Mouse (Mus musculus) erythroblast, embryonic 14.5 days (primary cell): ENCODE data around the gene Mtrex. TPM values are rescaled to one million over a fixed set of nuclear protein-coding genes. Genes with fewer than 3 reads are reported as not detected.
A peak's percentile ranks its signal among the peaks of the same experiment; 100 is the strongest.

Experiments used
- H3K27me3 ChIP-seq: 2 replicates; pipeline ENCODE4 v1.6.1; 2012; ENCODE audit warnings: inconsistent platforms; ENCODE audit not compliant: control insufficient read depth
- H3K36me3 ChIP-seq: 2 replicates; pipeline ENCODE4 v1.6.1; 2012; ENCODE audit warnings: mild to moderate bottlenecking, inconsistent platforms; ENCODE audit not compliant: control insufficient read depth
- H3K4me1 ChIP-seq: 2 replicates; pipeline ENCODE4 v1.6.1; 2012; ENCODE audit warnings: inconsistent platforms; ENCODE audit not compliant: control insufficient read depth
- H3K4me3 ChIP-seq: replicated peaks from 2 replicates; pipeline ENCODE3; 2012; ENCODE audit warnings: moderate library complexity, mild to moderate bottlenecking, inconsistent platforms
- H3K9me3 ChIP-seq: 2 replicates; pipeline ENCODE4 v1.6.1; 2012; ENCODE audit warnings: low read length, inconsistent platforms, mixed read lengths; ENCODE audit not compliant: control insufficient read depth
- GATA1 ChIP-seq: IDR thresholded peaks from 2 replicates; pipeline ENCODE4 v1.6.1; 2012; ENCODE audit warnings: low read length, inconsistent platforms, mixed read lengths
- TAL1 ChIP-seq: IDR thresholded peaks from 3 replicates; pipeline ENCODE4 v1.6.1; 2012; ENCODE audit warnings: low read length, inconsistent platforms, mixed read lengths
- polyA plus RNA-seq: library from polyadenylated mRNA; stranded (reverse); fragments of >175 nt; gene quantifications from 2 replicates; pipeline ENCODE4 v1.2.3, GENCODE M21; 2012

The Mtrex gene
- 0.34 TPM in 2 replicates for polyA plus RNA-seq

- Histone ChIP-seq H3K4me3 (peak within 1 kb of the TSS; percentile 94), H3K36me3 (peaks cover 32% of the 10 kb centered on the region), H3K4me1 (peaks cover 36% of the 10 kb centered on the region), H3K9me3 (no peaks in the 10 kb centered on the region), H3K27me3 (no peaks in the 10 kb centered on the region)
- TF ChIP-seq TAL1 (no peak), GATA1 (no peak)
Observed at GRCm38 (mm10) chr13:112927287-112928001, at the start of gene Mtrex, which contains the start of gene Dhx29. Gene Mtrex, minus strand, starts transcription at chr13:112927398. Gene Dhx29, plus strand, starts transcription at chr13:112927454.

- no peaks in the 10 kb centered on the region for H3K36me3 ChIP-seq
- TF ChIP-seq TAL1 (no peak), GATA1 (no peak)
- H3K4me1 ChIP-seq = no peaks in the 10 kb centered on the region
- H3K4me3 ChIP-seq = no peak overlapping the region
- H3K9me3 ChIP-seq = no peaks in the 10 kb centered on the region
- peaks cover 42% of the 10 kb centered on the region for H3K27me3 ChIP-seq
Observed at GRCm38 (mm10) chr13:112976720-112977119, 49.5 kb upstream of the Mtrex start.

GRCm38 (mm10) chr13:112967267-112967666, 40.1 kb upstream of the Mtrex start:
- TF ChIP-seq TAL1 = no peak
- no peak for TF ChIP-seq GATA1
- H3K36me3 ChIP-seq = peaks cover 40% of the 10 kb centered on the region

DNA sequence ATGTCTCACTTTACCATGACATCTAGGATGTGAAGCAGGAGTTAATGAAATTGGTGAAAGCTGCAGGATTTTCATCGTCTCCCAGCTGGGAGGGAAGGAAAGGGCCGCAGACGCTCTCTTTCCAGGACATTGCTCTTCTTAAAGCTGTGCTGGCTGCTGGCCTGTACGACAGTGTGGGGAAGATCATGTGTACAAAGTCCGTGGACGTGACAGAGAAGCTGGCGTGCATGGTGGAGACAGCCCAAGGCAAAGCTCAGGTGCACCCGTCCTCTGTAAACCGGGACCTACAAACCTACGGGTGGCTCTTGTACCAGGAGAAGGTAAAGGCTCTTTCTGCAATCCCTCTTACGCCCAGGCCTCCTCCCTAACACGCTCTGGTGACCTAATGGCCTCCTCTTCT, 37.2 kb upstream of the Mtrex start:
- Histone ChIP-seq H3K36me3 (peaks cover 50% of the 10 kb centered on the region), H3K27me3 (no peaks in the 10 kb centered on the region), H3K4me3 (no peak overlapping the region), H3K4me1 (no peaks in the 10 kb centered on the region), H3K9me3 (no peaks in the 10 kb centered on the region)
- TF ChIP-seq TAL1 (no peak), GATA1 (no peak)

More at GRCm38 (mm10) chr13:112967267-112967666, 40.1 kb upstream of the Mtrex start:
- Histone ChIP-seq H3K9me3 (no peaks in the 10 kb centered on the region), H3K4me1 (no peaks in the 10 kb centered on the region), H3K27me3 (no peaks in the 10 kb centered on the region), H3K4me3 (no peak overlapping the region)

GRCm38 (mm10) chr13:112963081-112963480, 35.9 kb upstream of the Mtrex start:
- Histone ChIP-seq H3K9me3 (no peaks in the 10 kb centered on the region), H3K4me3 (no peak overlapping the region), H3K4me1 (no peaks in the 10 kb centered on the region), H3K27me3 (no peaks in the 10 kb centered on the region), H3K36me3 (peaks cover 54% of the 10 kb centered on the region)
- TF ChIP-seq TAL1 (no peak), GATA1 (no peak)

DNA sequence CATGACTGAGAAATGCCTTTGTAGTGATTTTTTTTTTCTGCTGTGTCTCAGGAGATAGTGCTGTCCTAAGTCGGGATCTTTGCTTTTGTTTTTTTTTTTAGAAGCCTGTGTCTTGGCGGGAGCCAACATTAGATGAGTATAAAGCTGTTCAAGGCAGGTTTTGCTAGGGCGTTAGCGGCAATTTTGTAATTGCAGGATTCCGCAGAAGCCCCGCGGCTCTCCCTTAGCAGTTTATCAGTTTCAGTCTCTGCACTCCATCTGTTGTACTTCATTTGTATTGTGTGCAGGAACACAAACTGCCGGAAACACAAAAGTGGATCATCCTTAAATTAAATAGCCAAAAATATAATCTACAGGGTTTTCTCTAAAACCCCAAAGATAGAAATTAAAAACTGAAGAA, 26.9 kb upstream of the Mtrex start:
- Histone ChIP-seq H3K36me3 (peaks cover 64% of the 10 kb centered on the region), H3K4me1 (no peaks in the 10 kb centered on the region)
- TF ChIP-seq TAL1 = no peak
- TF ChIP-seq GATA1 = no peak

GRCm38 (mm10) chr13:112945900-112946299, 18.7 kb upstream of the Mtrex start:
- Histone ChIP-seq H3K4me1 (peaks cover 13% of the 10 kb centered on the region), H3K4me3 (no peak overlapping the region), H3K9me3 (no peaks in the 10 kb centered on the region), H3K27me3 (no peaks in the 10 kb centered on the region), H3K36me3 (peaks cover 73% of the 10 kb centered on the region)
- TF ChIP-seq GATA1 (no peak), TAL1 (no peak)

More for the DNA sequence above, 26.9 kb upstream of the Mtrex start:
- Histone ChIP-seq H3K9me3 (no peaks in the 10 kb centered on the region), H3K27me3 (no peaks in the 10 kb centered on the region), H3K4me3 (no peak overlapping the region)

DNA sequence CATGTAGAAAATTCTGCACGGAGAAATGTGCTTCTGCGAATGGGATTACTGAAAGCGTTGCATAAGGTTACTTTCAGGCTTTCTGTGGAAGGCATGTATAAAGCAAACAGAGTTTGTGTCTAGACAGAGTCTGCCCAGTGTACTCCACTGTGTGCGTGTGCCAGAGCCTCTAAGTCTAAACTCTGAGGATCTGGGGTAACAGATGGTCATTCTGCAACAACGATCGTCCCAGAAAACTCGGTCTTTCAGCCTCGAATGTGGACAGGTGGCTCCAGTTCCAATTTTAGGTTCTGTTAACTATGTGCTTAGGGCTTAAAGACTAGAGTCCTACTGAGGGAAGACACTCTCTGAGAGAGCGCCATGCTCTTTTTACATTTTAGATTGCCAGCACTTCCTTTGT, 18.1 kb upstream of the Mtrex start:
- Histone ChIP-seq H3K27me3 (no peaks in the 10 kb centered on the region), H3K4me3 (no peak overlapping the region), H3K4me1 (peaks cover 15% of the 10 kb centered on the region), H3K9me3 (no peaks in the 10 kb centered on the region), H3K36me3 (peaks cover 68% of the 10 kb centered on the region)
- TF ChIP-seq GATA1 = no peak
- no peak for TF ChIP-seq TAL1

GRCm38 (mm10) chr13:112941879-112942330, 14.7 kb upstream of the Mtrex start:
- Histone ChIP-seq H3K4me3 (peak overlapping the region; percentile 32), H3K36me3 (peaks cover 69% of the 10 kb centered on the region)

DNA sequence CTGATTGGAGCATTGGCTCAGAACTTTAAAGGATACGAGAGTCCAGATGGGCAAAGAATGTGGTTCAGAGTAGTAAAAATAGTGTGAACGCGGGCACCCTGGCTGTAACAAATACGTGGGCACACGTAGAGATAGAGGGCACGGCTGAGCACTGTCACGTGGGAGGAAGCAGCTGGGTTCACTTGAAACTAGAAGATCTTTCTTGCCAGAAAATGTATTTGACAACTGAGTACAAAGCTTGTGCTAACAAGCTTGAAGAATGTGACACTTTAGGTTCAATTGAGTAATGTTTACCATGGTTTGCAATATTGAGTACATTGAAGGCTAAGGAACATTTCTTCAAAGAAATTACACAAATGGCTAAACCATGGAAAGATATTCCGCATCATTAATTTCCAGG, 10.9 kb upstream of the Mtrex start:
- no peak overlapping the region for H3K4me3 ChIP-seq
- peaks cover 17% of the 10 kb centered on the region for H3K4me1 ChIP-seq
- peaks cover 63% of the 10 kb centered on the region for H3K36me3 ChIP-seq
- TF ChIP-seq TAL1 (no peak), GATA1 (no peak)
- no peaks in the 10 kb centered on the region for H3K9me3 ChIP-seq
- no peaks in the 10 kb centered on the region for H3K27me3 ChIP-seq

More at GRCm38 (mm10) chr13:112941879-112942330, 14.7 kb upstream of the Mtrex start:
- Histone ChIP-seq H3K27me3 (no peaks in the 10 kb centered on the region), H3K9me3 (no peaks in the 10 kb centered on the region), H3K4me1 (peaks cover 17% of the 10 kb centered on the region)
- TF ChIP-seq TAL1 = no peak
- no peak for TF ChIP-seq GATA1
